Mouse (Mus musculus) c-Kit-positive CD71-negative TER-119-negative erythroid progenitor cells, embryonic 14.5 days (primary cell): ENCODE measurements around the gene Spdef.

Experiments
- DNase-seq: peaks from one replicate; pipeline ENCODE4 v3.0.0-alpha.2; 2013; ENCODE audit warnings: low read depth

The Spdef gene

DNA sequence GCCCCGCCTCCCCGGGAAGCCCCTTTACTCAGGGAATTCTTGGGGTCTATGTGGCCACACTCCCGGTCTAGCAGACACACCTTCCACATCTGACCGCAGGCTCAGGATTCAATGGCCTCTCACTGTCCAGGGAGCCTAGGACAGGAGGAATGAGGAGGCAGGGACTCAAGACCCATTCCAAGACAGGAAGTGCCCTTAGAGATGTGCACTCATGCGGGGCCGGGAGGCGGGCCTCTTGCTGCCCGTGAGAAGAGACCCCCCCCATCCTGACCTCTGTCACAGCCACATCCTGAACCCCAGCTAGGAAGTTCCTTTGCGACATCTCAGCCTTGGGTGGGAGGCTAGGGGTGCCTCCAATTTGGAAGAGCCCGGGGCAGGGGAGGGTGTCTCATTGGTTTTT, 3.7 kb downstream of the Spdef start:
- DNase-seq: no peak

DNA sequence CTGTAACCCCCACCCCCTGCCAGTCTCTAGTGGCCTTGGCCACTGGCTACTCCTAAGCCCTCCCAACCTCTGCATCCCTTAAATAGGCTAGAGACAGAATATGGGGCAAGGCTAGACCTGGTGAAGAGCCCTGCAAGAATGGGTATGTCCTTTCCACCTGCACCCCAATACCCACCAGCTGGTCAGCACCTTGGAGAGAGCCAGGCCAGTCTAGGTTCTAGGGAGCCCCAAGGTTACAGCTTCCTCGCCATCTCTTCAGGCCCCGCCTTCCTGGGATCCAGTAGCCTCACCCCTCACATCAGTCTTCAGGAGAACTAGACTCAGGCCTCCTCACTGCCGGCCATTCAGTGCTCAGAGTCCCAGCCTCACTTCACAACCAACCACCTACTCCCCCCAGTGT, 4.4 kb downstream of the Spdef start:
- no peak for DNase-seq

DNA sequence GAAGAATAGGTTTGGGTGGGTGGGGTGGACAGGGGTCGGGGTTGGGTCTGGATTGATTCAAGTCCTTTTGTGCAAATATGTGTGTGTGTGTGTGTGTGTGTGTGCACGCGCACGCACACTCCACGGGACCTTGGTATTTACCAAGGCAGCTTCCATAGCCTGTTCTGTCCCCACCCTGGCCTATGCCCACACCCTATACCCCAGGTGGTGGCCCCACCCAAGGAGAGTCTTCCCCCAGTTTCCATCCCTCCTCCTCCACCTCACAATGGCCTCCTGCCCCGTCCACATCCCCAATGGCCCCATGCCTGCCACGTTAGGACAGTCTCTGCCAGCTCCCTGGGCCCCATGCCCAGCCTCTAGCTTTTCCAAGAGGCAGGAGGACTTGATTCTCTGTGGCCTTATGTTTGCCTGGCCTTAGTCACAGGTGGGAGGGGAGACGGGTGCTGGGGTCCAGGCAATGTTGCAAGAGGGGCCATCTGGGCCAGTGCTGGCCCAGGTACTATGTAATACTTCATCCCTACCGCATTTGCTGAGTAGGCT, 7.6 kb downstream of the Spdef start:
- DNase-seq: no peak

DNA sequence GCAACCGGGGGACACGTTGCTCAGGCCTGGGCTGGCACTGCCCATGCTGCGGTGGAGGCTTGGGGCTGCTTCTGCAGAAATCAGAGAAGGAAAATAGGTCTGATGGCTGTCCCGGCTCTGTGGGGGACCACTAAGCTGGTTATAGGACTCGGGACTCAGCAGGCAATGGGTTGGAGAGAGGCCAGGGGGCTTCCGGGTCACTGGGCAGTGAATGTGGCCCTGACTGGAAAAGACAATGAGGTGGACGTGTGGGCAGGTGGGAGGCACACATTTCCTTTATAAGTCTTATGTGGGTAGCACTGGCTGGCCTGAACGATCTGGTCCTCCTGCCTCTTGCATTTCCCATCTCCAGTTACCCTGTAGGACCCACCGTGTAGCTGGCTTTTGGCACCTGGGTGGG, 8.4 kb downstream of the Spdef start:
- no peak for DNase-seq

DNA sequence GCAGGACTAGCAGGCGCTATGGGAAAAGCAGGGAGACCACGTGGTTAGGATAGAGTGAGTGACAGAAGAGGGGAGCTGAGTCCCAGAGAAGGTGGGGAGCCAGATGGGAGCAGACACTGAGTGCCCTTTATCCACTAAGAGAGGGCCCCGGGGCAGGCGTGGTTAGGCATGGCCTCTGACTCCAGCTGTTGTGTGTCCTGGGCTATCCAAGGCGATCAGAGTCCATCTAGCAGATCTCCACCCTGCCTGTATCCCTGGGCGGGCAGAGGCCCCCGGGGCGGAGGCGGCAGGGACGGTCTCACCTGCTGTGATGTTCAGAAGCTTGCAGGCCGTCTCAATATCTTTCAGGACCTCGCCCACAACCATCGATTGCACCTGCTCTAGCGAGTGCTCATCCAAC, 9.1 kb downstream of the Spdef start:
- DNase-seq: no peak

DNA sequence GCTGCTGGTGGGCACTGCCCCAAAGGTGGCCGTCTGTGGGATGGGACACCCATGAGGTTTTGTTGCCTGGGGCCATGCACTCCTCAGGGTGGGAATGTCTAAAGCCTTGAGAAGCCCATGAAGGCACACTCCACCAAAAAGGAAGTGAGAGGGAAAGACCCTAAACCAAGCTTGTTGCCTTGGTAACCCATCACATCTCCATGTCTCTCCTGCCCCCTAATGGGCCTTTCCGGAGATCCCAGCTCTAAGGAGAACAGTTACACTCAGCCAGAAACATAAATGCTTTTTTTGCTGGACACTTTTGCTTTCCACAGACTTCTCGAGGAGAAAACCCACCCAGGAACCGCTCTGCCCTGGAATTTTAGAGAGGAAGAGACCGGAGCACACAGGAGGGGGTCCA, 10.5 kb downstream of the Spdef start:
- no peak for DNase-seq

DNA sequence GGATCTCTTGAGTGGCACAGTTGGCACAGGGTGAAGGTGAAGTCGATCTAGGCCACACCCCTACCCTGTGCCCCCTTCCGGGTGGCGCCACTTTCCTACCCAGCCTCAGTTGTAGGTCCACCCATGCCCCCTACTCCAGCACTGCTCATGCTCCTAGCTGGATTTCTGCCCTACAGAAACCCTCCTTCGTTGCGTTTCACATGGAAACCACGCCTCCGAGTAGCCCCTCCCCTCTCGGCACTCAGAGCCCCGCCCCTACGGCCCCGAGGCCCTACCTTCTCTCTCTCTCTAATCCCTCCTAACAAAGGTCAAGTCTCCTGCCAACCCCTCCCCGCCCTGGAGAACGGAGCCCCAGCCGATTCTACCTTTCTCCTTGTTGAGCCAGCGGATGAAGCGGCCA, 12.0 kb downstream of the Spdef start:
- no peak for DNase-seq

DNA sequence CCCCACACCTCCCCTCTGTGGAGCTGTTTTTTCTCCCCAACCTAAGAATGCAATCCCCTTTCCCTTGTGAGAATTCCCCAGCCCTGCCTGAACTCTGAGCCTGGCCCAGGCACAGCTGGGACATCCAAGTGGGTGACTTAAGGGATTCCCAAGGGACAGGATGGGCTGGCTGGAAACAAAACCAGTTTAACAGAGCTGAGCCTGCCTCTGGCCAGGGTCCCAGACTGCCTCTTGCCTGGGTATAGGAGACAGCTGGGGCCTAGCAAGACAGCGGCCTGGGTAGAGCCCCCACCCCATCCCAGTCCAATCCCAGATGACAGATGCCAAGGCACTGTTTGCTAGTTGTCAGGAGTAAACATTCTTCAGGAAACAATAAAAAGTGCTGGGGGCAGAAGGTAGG, 15.9 kb downstream of the Spdef start:
- DNase-seq: no peak

DNA sequence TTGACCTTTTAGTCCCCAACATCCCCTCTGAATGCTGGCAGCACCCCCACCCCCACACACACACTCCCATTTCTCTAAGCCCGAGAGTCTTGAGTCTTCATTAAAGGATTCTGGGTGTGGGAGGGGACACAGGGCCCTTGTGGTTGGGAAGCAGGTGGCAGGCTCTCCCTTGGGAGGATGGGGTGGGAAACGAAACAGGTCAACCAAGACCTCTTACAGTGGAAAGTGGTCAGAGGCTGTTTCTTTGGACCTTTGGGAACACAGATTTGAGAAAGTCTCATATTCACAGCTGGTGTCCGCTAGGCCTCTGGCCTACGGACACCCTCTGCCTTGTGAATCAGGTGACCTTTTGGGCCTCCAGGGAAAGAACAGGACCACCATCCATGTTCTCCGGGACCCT, 19.1 kb downstream of the Spdef start:
- no peak for DNase-seq

DNA sequence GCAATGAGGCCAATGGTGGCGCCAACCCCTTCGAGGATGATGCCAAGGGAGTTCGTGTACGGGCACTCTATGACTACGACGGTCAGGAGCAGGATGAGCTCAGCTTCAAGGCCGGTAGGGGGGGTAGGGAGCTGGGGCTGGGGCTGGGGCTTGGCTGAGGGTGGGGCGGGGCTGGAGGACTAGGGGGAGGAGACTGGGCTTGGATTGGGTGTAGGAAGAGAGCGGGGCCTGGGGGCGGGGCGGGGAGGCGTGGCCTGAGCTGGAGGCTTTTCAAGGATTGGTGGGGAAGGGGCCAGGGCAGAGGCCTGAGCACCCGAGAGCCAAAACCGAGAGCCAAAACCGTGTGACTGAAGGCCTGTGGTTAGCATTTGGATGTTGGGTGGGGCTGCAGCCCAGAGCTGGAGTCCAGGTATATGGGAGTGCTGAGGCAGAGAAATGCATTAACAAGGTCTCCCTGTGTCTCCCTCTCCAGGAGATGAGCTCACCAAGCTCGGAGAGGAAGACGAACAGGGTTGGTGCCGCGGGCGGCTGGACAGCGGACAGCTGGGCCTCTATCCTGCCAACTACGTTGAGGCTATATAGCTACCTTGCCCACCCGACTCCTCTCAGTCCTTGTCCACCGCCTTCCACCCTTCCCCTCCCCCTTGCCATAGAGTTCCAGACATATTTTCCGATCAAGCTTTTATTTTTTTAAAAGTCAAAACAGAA, 20.6 kb downstream of the Spdef start:
- peak; percentile 79 for DNase-seq

DNA sequence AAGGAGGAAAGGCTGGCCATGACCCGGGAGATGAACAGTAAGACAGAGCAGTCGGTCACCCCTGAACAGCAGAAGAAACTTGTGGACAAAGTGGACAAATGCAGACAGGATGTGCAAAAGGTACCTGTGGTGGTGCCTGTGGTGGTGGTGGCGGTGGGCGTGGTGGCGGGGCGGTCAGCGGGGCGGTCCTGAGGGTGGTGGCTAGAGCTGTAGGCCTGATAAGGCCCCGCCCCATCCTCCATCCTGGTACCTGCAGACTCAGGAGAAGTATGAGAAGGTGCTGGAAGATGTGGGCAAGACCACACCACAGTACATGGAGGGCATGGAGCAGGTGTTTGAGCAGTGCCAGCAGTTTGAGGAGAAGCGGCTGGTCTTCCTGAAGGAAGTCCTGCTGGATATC, 23.1 kb downstream of the Spdef start:
- DNase-seq: no peak

DNA sequence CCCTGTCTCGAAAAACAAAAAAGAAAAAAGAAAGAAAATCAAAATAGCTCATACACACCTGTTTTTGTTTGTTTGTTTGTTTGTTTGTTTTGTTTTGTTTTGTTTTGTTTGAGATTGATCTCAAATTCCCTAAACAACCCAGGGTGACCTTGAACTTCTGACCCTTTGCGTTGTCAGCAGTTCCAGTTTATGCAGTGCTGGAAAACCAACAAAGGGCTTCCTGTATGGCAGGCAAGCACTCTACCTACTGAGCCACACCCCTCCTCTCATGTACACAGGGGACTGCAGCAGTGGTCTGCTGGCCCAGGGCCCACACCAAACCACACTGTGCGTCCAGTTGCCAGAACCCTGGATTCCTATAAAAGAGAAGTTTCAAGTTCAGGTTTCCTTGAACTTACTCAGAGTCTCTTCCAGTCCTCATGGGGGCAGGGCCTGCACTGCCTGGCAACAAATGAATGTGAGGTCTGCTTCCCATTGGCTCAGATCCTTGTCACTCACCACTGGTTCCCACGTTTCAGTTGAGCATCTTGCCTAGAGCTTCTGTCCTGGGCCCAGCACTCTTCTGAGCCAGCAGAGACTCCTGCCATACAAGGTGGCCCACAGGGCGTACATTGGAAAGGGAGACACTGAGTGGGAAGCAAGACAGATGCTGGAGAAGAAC, 24.7 kb downstream of the Spdef start:
- DNase-seq: no peak

DNA sequence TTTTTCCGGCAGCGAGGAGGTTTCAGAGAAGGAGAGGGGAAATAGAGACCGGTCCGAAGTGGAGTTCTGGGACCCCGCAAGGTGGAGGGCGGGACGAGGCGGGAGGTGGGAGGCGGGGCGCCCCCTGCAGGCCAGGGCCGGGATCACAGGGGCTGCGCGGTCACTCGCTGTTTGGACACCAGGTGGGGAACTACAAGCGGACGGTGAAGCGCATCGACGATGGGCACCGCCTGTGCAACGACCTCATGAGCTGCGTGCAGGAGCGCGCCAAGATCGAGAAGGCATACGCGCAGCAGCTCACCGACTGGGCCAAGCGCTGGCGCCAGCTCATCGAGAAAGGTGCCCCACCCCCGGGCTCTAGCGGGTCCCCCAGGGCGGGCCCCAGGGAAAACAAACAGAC, 26.2 kb downstream of the Spdef start:
- DNase-seq: no peak

DNA sequence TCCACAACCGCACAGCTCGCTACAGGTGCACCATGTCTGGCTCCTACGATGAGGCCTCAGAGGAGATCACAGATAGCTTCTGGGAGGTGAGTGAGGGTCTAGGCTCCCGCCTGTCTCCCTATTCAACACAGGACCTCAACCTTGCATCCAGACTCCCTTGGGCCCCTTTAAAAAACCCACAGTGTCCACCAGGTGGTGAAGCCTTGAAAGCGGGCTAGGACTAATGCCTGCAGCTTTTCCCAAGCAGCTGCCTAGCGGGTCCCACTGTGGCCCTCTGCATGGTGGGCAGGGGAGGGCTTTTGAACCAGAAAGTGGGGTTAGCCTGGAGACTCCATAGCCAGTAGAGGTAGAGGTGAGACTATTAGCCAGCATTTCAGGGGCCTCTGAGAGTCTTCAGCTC, 26.9 kb downstream of the Spdef start:
- DNase-seq: no peak

DNA sequence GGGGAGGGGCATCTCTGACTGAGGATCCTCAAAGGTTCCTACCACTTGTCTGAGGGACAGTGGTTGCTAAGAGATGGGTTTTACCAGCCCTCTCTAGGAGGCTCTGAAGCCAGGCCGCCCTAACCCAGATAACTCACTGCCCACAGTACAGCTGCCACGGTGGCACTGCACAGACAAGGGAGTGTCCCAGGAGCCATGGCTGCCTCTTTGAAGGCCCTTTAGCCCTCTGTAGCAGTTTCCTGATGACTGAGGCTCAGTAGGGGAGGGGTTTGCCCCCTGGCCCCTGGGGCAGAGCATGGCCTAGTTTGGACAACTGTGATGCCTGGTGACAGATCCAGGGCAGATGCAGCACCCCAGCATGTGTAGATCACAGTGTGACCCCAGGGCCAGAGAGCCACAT, 27.9 kb downstream of the Spdef start:
- DNase-seq: no peak

DNA sequence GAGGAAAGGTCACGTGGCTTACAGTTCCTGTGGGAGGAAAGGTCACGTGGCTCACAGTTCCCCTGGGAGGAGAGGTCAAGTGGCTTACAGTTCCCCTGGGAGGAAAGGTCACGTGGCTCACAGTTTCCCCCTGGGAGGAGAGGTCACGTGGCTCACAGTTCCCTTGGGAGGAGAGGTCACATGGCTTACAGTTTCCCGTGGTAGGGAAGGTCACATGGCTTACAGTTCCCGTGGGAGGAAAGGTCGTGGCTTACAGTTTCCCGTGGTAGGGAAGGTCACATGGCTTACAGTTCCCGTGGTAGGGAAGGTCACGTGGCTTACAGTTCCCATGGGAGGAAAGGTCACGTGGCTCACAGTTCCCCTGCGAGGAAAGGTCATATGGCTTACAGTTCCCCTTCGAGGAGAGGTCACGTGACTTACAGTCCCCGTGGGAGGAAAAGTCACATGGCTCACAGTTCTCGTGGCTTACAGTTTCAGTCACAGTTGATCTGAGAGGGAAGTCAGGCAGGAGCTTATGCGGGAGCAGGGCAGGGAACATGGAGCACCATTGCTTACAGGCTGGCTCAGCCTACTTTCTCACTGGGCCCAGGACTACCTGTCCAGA, 29.0 kb downstream of the Spdef start:
- DNase-seq: no peak

DNA sequence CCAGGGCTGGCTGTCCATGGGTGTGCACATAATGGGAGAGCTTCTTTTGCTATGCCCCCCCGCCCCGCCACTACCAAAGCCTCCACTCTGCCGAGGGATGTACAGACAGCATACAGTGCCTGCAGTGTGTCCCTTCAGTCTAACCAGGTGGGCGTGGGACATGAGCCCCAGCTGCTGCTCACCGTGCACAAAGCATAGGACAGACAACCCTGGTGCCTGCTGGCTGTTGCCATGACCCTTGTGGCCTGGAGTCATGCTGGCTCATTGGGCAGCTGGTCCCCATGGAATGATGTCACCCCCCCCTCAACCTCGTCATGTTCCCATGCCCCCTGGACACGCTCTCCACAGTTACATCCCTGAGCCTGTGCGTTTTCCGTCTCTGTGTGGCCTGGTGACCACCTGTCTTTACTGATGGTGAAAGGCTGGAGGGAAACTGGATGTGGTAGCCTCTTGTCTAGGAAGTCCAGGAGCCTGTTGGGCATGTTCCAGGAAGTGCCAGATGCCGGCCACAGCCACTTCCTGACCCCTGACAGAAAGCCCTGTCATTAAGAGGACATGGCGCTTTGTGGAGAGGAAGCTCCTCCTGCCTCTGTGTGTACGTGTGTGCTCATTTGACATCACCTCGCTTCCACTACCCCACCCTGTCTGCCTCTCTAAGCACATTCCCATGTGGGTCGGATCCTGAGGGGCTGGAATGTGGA, 37.6 kb downstream of the Spdef start:
- no peak for DNase-seq

DNA sequence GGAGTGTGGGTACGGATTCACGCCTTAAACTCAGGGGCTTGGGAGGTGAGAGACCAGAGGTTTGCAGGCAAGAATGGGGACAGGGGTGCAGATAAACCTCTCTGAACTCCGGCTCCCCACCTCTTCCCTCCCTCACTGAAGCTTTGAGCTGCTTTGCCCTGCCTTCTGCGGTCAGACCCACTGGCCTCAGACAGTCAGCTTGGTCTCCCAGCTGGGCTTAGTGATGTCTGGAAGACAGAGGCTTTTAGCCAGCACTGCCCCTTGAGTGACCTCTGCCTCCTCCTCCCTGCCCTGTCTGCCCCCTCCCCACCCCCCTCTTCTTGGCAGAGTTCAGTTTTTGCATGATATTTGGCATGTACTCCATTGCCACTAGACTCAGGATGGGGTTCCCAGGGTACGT, 42.4 kb downstream of the Spdef start:
- DNase-seq: no peak

DNA sequence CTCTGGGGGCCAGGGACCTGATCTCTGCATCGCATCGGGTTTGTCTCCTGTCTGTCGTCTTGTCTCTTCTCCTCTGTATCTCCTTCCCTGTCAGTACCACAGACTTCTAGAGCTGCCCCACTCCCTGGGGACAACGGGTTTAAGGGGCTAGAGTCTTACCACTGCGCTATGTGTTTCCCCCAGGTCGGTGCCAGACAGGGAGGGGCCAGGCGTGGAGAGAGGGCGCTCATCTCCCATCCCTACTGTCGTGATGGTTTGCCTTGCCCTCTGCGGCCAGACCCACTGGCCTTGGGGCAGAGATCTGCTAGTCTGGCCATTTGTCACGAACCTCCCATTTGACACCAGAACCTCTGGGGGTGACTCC, 43.2 kb downstream of the Spdef start:
- DNase-seq: no peak

DNA sequence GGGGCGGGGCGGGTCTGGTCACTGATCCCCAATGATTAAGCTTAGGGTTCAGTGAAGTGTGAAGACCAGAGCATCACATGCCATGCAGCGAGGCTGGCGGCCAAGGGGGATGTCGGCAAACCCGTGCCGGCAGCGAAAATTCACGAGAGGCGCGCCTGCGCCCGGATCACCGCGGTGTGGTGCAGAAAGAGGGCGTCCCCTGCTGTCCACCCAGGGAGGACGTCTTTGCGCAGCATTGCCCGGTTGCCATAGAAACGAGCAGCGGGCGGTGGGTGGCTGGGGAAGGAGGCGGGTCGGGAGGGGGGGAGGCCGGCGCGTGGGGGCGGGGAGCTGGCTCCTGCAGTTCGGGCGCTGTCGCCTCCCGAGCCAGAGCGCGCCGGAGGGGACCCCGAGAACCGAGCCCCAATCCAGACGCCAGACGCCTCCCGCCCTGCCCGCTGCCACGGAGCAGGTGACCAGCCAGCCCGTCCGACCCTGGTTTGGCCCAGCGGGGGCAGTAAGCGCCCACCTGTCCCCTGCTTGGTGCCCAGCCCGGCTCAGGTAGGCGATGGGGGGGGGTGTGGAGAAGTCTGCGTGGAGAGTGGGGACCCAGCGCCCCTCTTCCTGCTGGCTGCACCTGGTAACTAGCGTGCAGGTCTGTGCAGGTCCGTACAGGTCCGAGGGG, 43.7 kb downstream of the Spdef start:
- DNase-seq: no peak

DNA sequence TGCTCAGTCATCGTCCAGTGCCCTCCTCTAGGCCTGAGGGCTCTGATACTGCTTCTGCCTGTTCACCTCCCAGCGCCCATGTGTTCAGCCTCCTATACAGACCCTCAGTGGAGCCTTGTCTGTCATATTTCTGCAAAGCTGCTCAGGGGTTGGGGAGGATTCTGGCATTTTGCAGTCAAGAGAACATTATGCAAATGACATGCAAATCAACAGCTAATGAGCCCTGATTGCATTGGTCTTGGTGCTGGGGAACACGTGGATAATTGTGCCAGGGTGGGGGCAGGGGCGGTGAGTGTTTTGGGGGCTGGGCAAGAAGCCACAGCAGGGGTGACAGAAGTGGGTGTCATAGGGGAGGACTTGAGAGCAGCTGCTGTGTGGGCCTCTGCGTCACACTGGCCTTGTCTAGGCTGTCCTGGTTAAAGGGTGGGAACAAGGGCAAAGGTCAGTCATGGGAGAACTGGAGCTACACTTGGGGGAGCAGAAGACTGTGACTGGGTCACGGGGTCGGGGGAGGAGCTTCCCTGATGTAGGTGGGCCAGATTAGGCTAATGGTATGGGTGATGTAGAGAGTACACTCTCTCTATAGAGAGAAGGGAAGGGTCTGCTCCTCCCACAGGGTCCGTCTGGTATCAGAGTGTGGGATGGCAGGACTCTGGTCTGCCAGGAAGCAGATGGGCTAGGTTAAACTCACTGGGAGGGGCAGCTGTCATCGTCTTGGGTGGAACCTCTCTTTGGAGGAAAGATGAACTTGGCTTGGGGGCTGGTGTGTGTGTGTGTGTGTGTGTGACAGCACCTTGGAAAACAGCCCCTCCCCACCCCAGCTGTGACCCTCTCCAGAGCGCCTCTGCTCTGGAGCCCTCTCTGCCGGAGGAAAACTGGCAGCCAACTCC, 49.6 kb downstream of the Spdef start:
- no peak for DNase-seq
